Mouse (Mus musculus): ENCODE measurements at regions not wholly inside any gene's neighbourhood (a gene's known extent, or its start where the extent isn't known, plus 50 kb on each side); places are given as distances from the start of the nearest gene placed in this dataset.

DNA sequence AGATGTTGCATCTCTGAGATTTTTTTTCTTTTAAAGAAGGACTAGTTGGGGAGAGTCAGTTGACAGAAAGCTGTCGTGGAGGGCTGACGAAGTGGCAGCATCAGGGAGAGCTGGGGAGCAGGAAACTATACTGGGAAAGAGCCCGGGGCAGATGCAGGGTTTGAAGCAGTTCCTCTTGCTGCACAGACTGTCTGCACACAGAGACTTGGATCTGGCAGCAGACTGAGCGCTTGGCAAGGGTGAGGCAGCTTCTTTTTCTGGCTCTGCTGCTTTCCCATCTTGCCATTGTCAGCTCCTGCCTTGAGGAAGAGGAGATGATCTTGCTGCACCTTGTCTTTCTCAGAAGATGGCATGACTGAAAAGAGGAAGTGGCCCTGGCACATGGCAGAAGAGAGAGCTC, 55.2 kb downstream of the Gm10192 start:
- TF ChIP-seq CTCF (IDR thresholded peaks at IDR 0.05; ENCODE audit: low read depth, low read length): no peak
- no peak for TF ChIP-seq POLR2A (IDR thresholded peaks at IDR 0.05; ENCODE audit: extremely low read depth, insufficient read depth, low read length)

Measured in liver, adult 2 months (tissue).